Mouse (Mus musculus) neural tube, embryonic 13.5 days (tissue): ENCODE data around the gene Gimap1. TPM values are rescaled to one million over a fixed set of nuclear protein-coding genes. Genes with fewer than 3 reads are reported as not detected.
A peak's percentile ranks its signal among the peaks of the same experiment; 100 is the strongest.

Experiments
- ATAC-seq: fragments of 200-750 bp; cut with Nextera tagmentation; 2 replicates; pipeline ENCODE4 v1.8.0; 2017; ENCODE audit warnings: low read depth, mild to moderate bottlenecking, moderate TSS enrichment, moderate library complexity
- H3K27ac ChIP-seq: fragments of 300-500 bp; sonication (generic); replicated peaks from 2 replicates; pipeline ENCODE4 v1.5.1; 2015; ENCODE audit warnings: moderate library complexity, mild to moderate bottlenecking, inconsistent platforms
- H3K27me3 ChIP-seq: fragments of 300-500 bp; sonication (generic); 2 replicates; pipeline ENCODE4 v1.6.1; 2015; ENCODE audit warnings: mild to moderate bottlenecking, inconsistent platforms
- H3K36me3 ChIP-seq: fragments of 300-500 bp; sonication (generic); 2 replicates; pipeline ENCODE4 v1.6.1; 2015; ENCODE audit warnings: mild to moderate bottlenecking, inconsistent platforms
- H3K4me1 ChIP-seq: fragments of 300-500 bp; sonication (generic); replicated peaks from 2 replicates; pipeline ENCODE4 v1.6.1; 2015; ENCODE audit warnings: inconsistent platforms
- H3K4me2 ChIP-seq: fragments of 300-500 bp; sonication (generic); 2 replicates; pipeline ENCODE4 v1.6.1; 2015; ENCODE audit warnings: inconsistent platforms, mild to moderate bottlenecking, moderate library complexity
- H3K4me3 ChIP-seq: fragments of 300-500 bp; sonication (generic); 2 replicates; pipeline ENCODE4 v1.5.1; 2015; ENCODE audit warnings: mild to moderate bottlenecking, inconsistent platforms
- H3K9ac ChIP-seq: fragments of 300-500 bp; sonication (generic); 2 replicates; pipeline ENCODE4 v1.6.1; 2015; ENCODE audit warnings: moderate library complexity, mild to moderate bottlenecking, inconsistent platforms
- H3K9me3 ChIP-seq: fragments of 300-500 bp; sonication (generic); 2 replicates; pipeline ENCODE4 v1.6.1; 2016; ENCODE audit warnings: inconsistent platforms
- whole genome bisulfite sequencing: fragments of 180-500 bp; shearing (Covaris S2); methylation state at CpG from one replicate; pipeline ENCODE4 v1.1.7; 2015; 5-methylcytosine and 5-hydroxymethylcytosine counted together
- polyA plus RNA-seq: library from polyadenylated mRNA; unstranded; fragments of >200 nt; fragmentation: Nextera tagmentation; extraction: Ambion mirVana; gene quantifications from 2 replicates; pipeline ENCODE4 v1.2.1, GENCODE M21; 2015

The Gimap1 gene
- polyA plus RNA-seq, 1 experiment from 2014 or later: 8.7 TPM

DNA sequence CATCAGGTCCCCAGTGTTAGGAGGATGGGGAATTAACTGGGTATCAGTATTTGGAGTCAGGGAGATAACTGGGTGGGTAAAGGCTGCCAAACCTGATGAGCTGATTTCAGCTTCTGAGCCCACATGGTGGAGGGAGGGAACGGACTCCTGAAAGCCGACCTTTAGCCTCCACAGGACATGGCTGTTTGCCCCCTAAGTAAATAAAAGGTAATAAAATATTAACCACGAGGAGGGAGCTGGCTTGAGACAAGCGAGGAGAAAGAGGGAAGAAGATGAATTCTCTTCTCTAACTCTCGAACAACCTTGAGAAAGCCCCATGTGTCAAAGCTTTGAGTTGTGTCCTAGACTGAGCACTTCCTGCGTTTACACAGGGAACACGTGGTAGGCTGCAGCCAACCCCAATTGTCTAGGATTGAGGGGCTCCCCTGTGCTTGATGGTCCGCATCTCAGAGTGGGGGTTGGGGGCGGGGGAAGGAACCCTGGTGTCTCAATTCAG is 2.9 kb downstream of the Gimap1 start:
- Histone ChIP-seq H3K9ac (no peak overlapping the region), H3K4me2 (peak overlapping the region; percentile 74), H3K9me3 (no peaks in the 10 kb centered on the region), H3K4me1 (peaks cover 15% of the 10 kb centered on the region), H3K27ac (no peak overlapping the region), H3K36me3 (no peaks in the 10 kb centered on the region), H3K27me3 (peaks cover 52% of the 10 kb centered on the region), H3K4me3 (peak overlapping the region; percentile 49; the same call in 1 of the 2 replicates)
- ATAC-seq: peak; percentile 18; the same call in 1 of the 2 replicates
- 24% methylated on average over 9 of the region's 9 CpGs for WGBS

DNA sequence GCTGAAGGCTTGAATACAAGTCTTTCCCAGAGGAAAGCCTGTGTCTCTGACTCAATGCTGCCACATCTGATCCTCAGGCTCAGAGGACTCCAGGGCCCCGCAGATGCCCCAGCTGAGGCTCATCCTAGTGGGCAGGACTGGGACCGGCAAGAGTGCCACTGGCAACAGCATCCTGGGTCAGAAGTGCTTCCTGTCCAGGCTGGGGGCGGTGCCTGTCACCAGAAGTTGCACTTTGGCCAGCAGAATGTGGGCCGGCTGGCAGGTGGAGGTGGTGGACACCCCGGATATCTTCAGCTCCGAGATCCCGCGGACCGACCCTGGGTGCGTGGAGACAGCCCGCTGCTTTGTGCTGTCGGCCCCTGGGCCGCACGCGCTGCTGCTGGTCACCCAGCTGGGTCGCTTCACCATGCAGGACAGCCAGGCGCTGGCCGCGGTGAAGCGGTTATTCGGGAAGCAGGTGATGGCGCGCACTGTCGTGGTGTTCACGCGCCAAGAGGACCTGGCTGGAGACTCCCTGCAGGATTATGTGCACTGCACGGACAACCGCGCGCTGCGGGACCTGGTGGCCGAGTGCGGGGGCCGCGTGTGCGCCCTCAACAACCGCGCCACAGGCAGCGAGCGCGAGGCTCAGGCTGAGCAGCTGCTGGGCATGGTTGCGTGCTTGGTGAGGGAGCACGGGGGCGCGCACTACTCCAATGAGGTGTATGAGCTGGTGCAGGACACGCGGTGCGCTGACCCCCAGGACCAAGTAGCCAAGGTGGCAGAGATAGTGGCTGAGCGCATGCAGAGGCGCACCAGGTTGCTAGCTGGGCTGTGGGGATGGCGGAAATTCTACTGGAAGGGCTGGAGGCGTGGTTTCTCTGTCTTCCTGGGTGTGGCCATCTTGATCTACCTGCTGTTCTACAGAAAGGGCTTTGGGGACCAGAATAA is 3.8 kb downstream of the Gimap1 start:
- Histone ChIP-seq H3K27ac (peak overlapping the region; percentile 18; the same call in 1 of the 2 replicates), H3K4me2 (peak overlapping the region; percentile 74), H3K4me1 (peaks cover 15% of the 10 kb centered on the region), H3K4me3 (peak overlapping the region; percentile 49), H3K36me3 (no peaks in the 10 kb centered on the region), H3K9ac (peak overlapping the region; percentile 72), H3K9me3 (no peaks in the 10 kb centered on the region), H3K27me3 (peaks cover 52% of the 10 kb centered on the region)
- ATAC-seq: peak; percentile 84
- WGBS: 3% methylated on average over 52 of the region's 52 CpGs

DNA sequence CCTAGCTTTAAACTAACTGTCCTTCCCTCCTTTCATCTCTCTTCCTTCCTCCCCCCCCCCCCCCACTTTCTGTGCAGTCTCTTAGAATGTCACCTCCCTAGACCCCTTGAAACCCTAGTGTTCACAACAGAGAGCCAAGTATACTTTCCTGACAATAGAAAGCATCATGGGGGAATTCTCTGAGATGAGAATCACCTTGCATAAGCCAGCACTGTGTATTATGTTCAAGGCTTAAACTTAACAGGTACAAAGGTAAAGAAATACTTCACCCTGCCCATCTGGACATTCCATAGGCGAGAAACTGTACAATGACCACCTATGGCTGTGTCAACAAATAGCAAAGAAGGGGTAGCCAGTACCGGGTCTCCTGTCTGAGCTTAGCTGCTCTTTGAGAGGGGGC is 6.6 kb downstream of the Gimap1 start:
- Histone ChIP-seq H3K36me3 (no peaks in the 10 kb centered on the region), H3K9ac (no peak overlapping the region), H3K27ac (no peak overlapping the region), H3K9me3 (no peaks in the 10 kb centered on the region), H3K4me2 (no peak overlapping the region), H3K4me1 (peaks cover 15% of the 10 kb centered on the region), H3K4me3 (no peak overlapping the region), H3K27me3 (peaks cover 48% of the 10 kb centered on the region)
- no peak for ATAC-seq
- 60% methylated on average over 2 of the region's 2 CpGs for WGBS

DNA sequence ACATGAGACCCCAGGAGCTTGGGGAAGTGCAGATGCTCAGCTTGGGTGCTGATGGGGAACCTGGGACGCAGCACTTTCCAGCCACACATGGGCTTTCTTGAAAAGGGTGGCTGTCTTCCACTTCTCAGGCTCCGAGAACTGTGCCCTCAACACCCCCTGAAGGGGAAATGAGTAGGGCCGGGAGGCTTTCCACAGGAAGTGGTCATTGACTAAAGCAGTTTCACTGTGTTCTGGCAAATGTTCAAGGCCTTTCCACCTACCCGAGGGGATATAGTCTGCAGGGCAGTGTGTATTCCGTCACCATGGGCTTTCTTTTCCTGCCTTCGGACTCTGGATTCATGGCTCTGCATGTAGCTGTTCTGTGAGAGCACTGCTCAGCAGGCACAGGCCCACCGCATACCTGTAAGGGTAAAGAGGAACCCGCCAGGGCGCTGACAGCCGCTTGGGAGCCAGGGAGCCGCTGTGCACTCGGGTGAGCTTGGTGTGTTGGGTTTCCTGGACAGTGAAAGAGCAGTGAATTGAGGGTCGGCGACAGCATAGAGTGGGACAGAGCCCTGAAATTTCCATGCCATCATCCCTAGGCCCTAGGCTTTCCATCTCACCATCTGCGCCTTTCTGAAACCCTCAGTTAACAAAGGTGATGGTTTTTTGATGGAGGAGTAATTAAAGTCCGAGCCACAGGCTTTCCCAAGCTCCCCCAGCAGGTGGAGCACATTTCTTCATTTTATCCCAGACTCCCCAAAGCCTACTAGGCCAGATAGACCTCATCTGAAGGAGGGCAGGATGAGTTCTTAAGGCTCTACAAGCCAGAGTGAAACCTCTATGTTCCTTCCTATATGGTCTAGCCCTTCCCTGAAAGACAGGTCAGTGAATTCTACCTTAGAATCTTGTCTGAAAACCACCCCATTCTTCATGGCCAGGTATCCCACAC is 7.4 kb downstream of the Gimap1 start, which contains the start of gene Gimap5:
TSS of gene Gimap5 (plus strand) at position 239 of the 931 bp plus-strand sequence.
- Histone ChIP-seq H3K27me3 (peaks cover 41% of the 10 kb centered on the region), H3K4me2 (peak within 1 kb of the TSS; percentile 22; the same call in 1 of the 2 replicates), H3K9me3 (no peaks in the 10 kb centered on the region), H3K36me3 (no peaks in the 10 kb centered on the region), H3K4me1 (peaks cover 15% of the 10 kb centered on the region), H3K9ac (no peak within 1 kb of the TSS), H3K4me3 (no peak within 1 kb of the TSS), H3K27ac (peak within 1 kb of the TSS; percentile 42; the same call in 1 of the 2 replicates)
- ATAC-seq: no peak
- 52% methylated on average over 16 of the region's 16 CpGs for WGBS

DNA sequence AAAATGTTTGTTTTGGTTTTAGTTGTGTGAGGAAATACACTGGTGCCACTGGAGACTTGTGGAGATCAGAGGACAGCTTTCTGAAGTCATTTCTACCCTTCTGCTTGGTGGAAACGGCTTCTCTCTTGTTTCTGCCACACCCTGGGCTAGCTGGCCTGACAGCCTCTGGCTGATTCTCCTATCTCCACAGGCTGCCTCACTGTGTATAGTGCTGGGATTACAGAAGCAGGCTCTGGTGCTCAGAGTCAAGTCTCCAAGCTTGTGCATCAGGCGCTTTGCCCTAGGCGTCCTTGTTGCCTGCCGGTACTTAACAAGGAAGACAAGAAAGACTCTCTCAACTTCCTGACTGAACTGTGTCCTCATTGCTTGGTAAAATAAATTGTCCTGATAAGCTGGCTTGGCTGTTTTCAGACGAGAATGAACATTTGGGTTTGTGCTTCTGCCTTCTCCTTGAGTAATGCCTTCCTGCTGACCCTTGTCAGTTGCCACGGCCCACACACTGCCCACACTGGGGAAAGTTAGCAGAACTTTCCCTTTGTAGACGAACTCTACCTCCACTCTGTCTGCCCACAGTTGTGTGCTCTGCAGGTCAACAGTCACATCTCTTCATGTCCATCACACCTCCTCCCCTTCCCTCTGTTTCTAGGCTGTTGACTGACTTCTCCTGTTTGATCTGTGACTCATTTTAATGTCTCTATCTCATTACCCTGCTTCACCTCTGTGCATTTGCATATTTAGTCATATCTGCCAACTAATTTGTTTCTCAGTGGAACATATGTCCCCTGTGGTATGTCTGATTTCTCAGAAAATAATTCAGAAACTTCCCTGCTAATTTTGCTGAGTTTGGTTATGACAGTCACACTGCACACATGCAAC is 8.5 kb downstream of the Gimap1 start:
- H3K4me3 ChIP-seq: no peak overlapping the region
- WGBS: 74% methylated on average over 7 of the region's 7 CpGs
- ATAC-seq: no peak
- H3K9ac ChIP-seq: no peak overlapping the region
- H3K36me3 ChIP-seq: no peaks in the 10 kb centered on the region
- H3K9me3 ChIP-seq: no peaks in the 10 kb centered on the region
- no peak overlapping the region for H3K4me2 ChIP-seq
- H3K27me3 ChIP-seq: peaks cover 30% of the 10 kb centered on the region
- H3K27ac ChIP-seq: no peak overlapping the region
- peaks cover 9% of the 10 kb centered on the region for H3K4me1 ChIP-seq

DNA sequence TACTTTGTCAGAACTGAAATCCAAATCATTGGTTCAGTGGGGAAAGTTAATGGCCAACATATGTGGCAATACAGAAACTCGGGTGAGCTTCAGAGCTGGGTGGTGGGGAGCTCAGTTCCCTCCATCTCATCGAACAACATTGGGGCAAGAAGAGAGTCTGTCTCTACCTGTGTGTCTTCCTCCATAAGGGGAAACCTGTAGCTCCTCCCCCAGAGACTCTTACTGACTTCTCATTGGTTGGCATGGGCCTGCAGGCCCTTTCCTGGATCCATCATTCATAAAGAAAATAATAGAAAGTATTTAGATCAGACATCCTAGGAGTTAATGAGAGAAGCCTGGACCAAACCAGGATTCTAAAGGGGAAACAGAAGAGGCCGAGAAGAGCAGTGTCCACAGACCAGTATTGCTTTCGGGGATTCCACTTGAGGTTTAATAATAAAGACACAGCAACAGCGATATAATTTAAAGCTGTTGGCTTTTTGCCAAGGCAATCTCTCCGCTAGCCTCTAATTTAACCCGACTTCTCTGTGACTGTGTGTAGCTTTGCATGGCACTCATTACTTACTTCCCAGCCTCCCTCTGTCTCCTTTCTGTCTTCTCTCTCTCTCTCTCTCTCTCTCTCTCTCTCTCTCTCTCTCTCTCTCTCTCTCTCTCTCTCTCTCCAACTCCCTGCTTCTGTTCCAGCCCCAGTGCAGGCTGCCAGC is 24.9 kb downstream of the Gimap1 start:
- Histone ChIP-seq H3K4me1 (no peaks in the 10 kb centered on the region), H3K4me2 (no peak overlapping the region), H3K27me3 (no peaks in the 10 kb centered on the region), H3K36me3 (no peaks in the 10 kb centered on the region), H3K9ac (no peak overlapping the region), H3K4me3 (no peak overlapping the region), H3K27ac (no peak overlapping the region), H3K9me3 (peaks cover 7% of the 10 kb centered on the region; the same call in 1 of the 2 replicates)
- WGBS: 59% methylated on average over 7 of the region's 7 CpGs
- peak; percentile 56 for ATAC-seq

DNA sequence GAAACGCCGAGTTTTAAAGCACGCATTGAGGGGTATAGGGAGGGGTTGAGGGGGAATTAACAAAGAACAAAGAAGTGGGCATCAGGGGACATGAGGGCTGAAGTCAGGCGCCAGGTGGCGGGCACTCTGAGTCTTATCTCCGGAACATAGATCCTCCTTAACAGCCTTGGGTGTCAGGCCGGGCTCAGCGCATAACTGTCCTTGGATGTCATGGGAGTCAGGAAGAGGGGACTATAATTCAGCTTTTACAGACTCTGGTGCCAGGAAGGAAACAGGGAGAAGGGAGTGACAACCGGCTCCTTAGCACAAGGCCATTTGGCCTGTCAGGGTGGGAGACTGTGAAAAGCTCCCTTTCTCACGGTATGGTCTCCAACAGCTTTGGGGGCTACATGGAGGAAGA is 25.6 kb downstream of the Gimap1 start:
- Histone ChIP-seq H3K27ac (no peak overlapping the region), H3K36me3 (no peaks in the 10 kb centered on the region), H3K4me3 (no peak overlapping the region), H3K9ac (no peak overlapping the region), H3K9me3 (peaks cover 7% of the 10 kb centered on the region; the same call in 1 of the 2 replicates), H3K4me1 (no peaks in the 10 kb centered on the region), H3K27me3 (no peaks in the 10 kb centered on the region), H3K4me2 (no peak overlapping the region)
- 92% methylated on average over 10 of the region's 10 CpGs for WGBS
- no peak for ATAC-seq

DNA sequence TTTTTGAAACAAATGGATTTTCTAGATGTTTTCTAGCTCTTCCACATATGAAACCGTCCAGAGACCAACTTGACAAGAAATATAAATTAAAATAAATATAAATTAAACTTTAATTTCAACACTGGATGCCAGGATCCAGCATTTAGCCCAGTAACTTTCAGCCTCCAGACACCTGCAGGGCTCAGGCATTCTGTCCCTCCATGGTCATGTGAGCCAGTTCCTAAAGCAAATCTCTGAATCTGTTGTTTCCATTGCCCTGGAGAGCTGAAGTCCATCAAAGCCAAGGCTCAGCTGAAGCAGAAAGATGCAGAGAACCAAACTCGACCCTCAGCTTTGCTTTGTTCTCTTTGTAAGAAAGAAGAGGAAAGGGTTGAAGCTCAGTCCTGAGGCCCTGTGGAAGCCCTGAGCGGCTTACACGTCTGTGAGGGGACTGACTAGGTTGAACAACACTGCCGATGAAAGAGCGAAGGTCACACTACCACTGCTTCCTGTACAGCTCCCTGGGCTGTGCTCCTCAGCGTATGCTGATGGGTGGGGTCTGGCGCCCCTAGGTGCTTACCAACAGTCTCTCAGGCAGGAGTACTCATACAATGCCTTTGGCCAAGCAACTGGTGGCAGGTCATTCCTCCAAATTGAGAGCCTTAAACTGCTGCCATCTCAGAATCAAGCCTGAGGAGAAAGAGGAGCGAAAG is 29.5 kb downstream of the Gimap1 start:
- WGBS: 81% methylated on average over 9 of the region's 9 CpGs
- H3K36me3 ChIP-seq: no peaks in the 10 kb centered on the region
- H3K9me3 ChIP-seq: peaks cover 7% of the 10 kb centered on the region; the same call in 1 of the 2 replicates
- no peak overlapping the region for H3K9ac ChIP-seq
- no peaks in the 10 kb centered on the region for H3K4me1 ChIP-seq
- no peaks in the 10 kb centered on the region for H3K27me3 ChIP-seq
- no peak overlapping the region for H3K27ac ChIP-seq
- no peak for ATAC-seq
- H3K4me3 ChIP-seq: no peak overlapping the region
- H3K4me2 ChIP-seq: no peak overlapping the region

DNA sequence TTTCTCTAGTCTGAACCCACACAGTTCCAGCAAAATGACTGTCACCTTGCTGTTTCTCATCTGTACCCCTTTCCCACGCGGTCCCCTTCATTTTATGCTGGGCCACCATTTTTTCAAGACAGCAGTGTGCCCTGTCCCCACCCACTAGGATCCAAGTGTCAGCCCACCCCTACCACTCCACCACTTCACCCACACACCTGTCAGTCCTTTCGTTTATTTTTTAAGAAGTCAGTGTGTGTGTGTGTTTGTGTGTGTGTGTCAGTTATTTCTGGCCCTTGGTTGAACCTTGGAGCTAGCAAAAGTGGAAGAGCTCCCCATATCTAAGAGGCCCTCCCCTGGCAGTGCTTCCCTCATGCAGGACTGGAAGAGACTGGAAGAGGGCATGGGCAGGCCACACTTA is 30.1 kb downstream of the Gimap1 start:
- Histone ChIP-seq H3K9ac (no peak overlapping the region), H3K4me2 (no peak overlapping the region), H3K36me3 (no peaks in the 10 kb centered on the region), H3K27ac (no peak overlapping the region), H3K4me3 (no peak overlapping the region), H3K27me3 (no peaks in the 10 kb centered on the region), H3K4me1 (no peaks in the 10 kb centered on the region), H3K9me3 (peaks cover 7% of the 10 kb centered on the region; the same call in 1 of the 2 replicates)
- no peak for ATAC-seq
- 92% methylated on average over 3 of the region's 3 CpGs for WGBS

DNA sequence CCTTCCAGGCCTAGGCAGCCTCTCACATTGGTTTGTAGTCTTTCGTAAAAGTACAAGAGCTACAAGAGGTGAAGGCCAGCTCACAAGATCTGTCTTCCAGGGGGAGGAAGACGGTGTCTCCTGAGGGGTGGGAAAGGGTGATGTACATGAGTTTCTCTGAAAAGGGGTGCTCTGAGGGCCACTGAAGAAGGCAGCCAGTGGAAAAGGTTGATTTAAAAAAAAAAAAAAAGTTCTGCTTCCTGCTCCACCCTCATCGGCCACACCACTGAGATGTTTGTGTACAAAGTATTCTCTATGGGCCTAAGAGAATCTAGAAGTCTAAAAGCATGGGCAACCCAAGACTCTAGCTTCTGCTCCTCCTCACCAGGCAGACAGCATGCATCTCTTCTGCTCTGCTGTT is 31.8 kb downstream of the Gimap1 start, which contains the start of gene Gimap3:
TSS of gene Gimap3 (minus strand) at position 156 of the 400 bp plus-strand sequence.
- no peaks in the 10 kb centered on the region for H3K36me3 ChIP-seq
- no peaks in the 10 kb centered on the region for H3K9me3 ChIP-seq
- H3K4me2 ChIP-seq: no peak within 1 kb of the TSS
- no peak within 1 kb of the TSS for H3K9ac ChIP-seq
- H3K27me3 ChIP-seq: no peaks in the 10 kb centered on the region
- no peak within 1 kb of the TSS for H3K27ac ChIP-seq
- H3K4me1 ChIP-seq: no peaks in the 10 kb centered on the region
- no peak within 1 kb of the TSS for H3K4me3 ChIP-seq
- ATAC-seq: no peak
- 95% methylated on average over 3 of the region's 3 CpGs for WGBS
